Mouse (Mus musculus) T-helper 17 cell (primary cell): ENCODE data around the gene Fmo3.

ENCODE experiments used
- in situ Hi-C, 2 experiments: fragments of 300-600 bp; cut with MboI, MseI; formaldehyde crosslinking; loops; 1 replicate in 1 of 2; 2 replicates in 1 of 2; pipeline ENCODE4 v1.15.1; 2025; ENCODE audit warnings: high pct_unique_total_duplicates in 2 of 2

Fmo3 gene

GRCm38 (mm10) chr1:162931310-162931875, 52.9 kb downstream of the Fmo3 start:
- in situ Hi-C loops = no loop called here

GRCm38 (mm10) chr1:162930631-162931030, 53.7 kb downstream of the Fmo3 start:
- in situ Hi-C loops = no loop called here

- in situ Hi-C loops = no loop called here
Observed at GRCm38 (mm10) chr1:162929146-162929545, 55.2 kb downstream of the Fmo3 start.

GRCm38 (mm10) chr1:162925121-162925520, 59.2 kb downstream of the Fmo3 start:
- in situ Hi-C loops = no loop called here

- in situ Hi-C loops = no loop called here
Observed at GRCm38 (mm10) chr1:162916661-162917060, 67.7 kb downstream of the Fmo3 start.

GRCm38 (mm10) chr1:162914932-162915556, 69.3 kb downstream of the Fmo3 start:
- in situ Hi-C loops = no loop called here

- in situ Hi-C loops = no loop called here
Observed at GRCm38 (mm10) chr1:162912085-162912484, 72.2 kb downstream of the Fmo3 start.
